Mouse (Mus musculus): ENCODE data around the gene Flt1. TPM values are rescaled to one million over a fixed set of nuclear protein-coding genes. Genes with fewer than 3 reads are reported as not detected.

Flt1 gene
- polyA plus RNA-seq, 1 experiment, result 2.9 TPM

DNA sequence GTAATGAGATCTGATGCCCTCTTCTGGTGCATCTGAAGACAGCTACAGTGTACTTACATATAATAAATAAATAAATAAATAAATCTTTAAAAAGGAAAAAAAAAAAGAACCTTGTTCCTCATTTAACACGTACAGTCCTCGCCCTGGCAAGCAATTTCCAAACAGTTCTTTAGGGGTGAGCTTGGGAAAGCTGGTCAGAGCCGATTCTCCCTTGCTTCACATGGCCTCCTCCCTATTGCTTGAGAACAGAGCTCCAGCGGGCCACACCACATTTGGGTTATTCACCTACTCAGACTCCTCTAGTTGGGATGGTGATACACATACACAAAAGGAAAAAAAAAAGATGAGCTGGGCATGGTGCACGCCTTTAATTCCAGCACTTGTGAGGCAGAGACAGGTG is 85.9 kb downstream of the Flt1 start:
- Histone ChIP-seq H3K4me1 (ENCODE audit: control insufficient read depth, insufficient read depth, insufficient read length) (no peaks in the 10 kb centered on the region), H3K36me3 (ENCODE audit: control insufficient read depth, insufficient read depth, low read length) (no peaks in the 10 kb centered on the region), H3K4me3 (ENCODE audit: extremely low read depth, insufficient read depth, insufficient read length) (no peak overlapping the region), H3K27me3 (ENCODE audit: control insufficient read depth, insufficient read depth, low read length) (no peaks in the 10 kb centered on the region), H3K27ac (ENCODE audit: insufficient read depth, low read length) (no peak overlapping the region)
- TF ChIP-seq CTCF (IDR thresholded peaks at IDR 0.05; ENCODE audit: extremely low read depth, insufficient read depth, insufficient read length, insufficient replicate concordance) (no peak), POLR2A (IDR thresholded peaks at IDR 0.05; ENCODE audit: low read depth, low read length) (no peak)
- 61% methylated on average over 5 of the region's 5 CpGs for WGBS
- no peak for DNase-seq (ENCODE audit: low read depth in 1 of 2, low spot score in 2 of 2)

DNA sequence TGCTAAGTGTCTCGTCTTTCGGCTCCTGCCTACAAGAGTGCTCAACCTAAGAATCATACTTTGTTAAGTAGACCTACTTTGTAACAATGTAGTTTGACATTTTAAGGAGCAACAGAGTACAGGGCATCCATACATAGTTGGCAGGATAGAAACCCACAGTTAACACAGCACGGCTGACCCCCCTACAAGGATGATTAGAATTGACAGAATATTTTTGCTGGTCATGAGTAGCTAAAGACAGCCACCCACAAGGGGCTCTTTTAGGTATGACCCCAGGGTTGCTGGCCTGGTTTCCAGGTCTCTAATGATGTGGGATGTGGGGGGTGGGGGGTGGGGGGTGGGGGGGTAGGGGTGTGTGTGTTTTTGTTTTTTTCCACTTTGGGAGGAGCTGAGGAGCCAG is 89.1 kb downstream of the Flt1 start:
- no peak for TF ChIP-seq CTCF (IDR thresholded peaks at IDR 0.05; ENCODE audit: extremely low read depth, insufficient read depth, insufficient read length, insufficient replicate concordance)
- no peak for TF ChIP-seq POLR2A (IDR thresholded peaks at IDR 0.05; ENCODE audit: low read depth, low read length)
- Histone ChIP-seq H3K27ac (ENCODE audit: insufficient read depth, low read length) (no peak overlapping the region), H3K4me3 (ENCODE audit: extremely low read depth, insufficient read depth, insufficient read length) (no peak overlapping the region), H3K4me1 (ENCODE audit: control insufficient read depth, insufficient read depth, insufficient read length) (no peaks in the 10 kb centered on the region), H3K27me3 (ENCODE audit: control insufficient read depth, insufficient read depth, low read length) (no peaks in the 10 kb centered on the region), H3K36me3 (ENCODE audit: control insufficient read depth, insufficient read depth, low read length) (no peaks in the 10 kb centered on the region)
- no peak for DNase-seq (ENCODE audit: low read depth in 1 of 2, low spot score in 2 of 2)
- WGBS, result 87% methylated on average over 3 of the region's 3 CpGs

DNA sequence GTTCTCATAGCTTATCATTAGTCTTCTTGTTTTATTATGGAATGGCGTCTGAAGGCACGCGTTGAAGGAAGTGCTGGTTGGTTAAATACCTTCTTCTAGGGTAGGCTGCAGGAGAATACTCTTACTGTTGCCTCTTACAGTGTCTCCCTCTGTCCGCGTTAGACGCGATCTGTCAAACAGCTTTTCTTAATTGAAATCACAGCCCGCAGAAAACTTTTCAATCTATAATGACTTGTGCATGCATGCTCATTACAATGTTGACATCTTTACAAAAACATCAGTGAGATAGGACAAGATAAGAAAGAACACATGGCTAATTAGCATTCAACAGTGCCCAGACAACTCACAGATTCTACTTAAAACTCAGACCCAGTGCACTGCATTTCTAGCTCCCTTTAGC is 89.9 kb downstream of the Flt1 start:
- no peak overlapping the region for H3K4me3 ChIP-seq (ENCODE audit: extremely low read depth, insufficient read depth, insufficient read length)
- DNase-seq (ENCODE audit: low read depth in 1 of 2, low spot score in 2 of 2), result no peak
- TF ChIP-seq CTCF (IDR thresholded peaks at IDR 0.05; ENCODE audit: extremely low read depth, insufficient read depth, insufficient read length, insufficient replicate concordance) (no peak), POLR2A (IDR thresholded peaks at IDR 0.05; ENCODE audit: low read depth, low read length) (no peak)
- H3K27ac ChIP-seq (ENCODE audit: insufficient read depth, low read length), result no peak overlapping the region
- no peaks in the 10 kb centered on the region for H3K27me3 ChIP-seq (ENCODE audit: control insufficient read depth, insufficient read depth, low read length)
- no peaks in the 10 kb centered on the region for H3K36me3 ChIP-seq (ENCODE audit: control insufficient read depth, insufficient read depth, low read length)
- no peaks in the 10 kb centered on the region for H3K4me1 ChIP-seq (ENCODE audit: control insufficient read depth, insufficient read depth, insufficient read length)
- 91% methylated on average over 8 of the region's 8 CpGs for WGBS

DNA sequence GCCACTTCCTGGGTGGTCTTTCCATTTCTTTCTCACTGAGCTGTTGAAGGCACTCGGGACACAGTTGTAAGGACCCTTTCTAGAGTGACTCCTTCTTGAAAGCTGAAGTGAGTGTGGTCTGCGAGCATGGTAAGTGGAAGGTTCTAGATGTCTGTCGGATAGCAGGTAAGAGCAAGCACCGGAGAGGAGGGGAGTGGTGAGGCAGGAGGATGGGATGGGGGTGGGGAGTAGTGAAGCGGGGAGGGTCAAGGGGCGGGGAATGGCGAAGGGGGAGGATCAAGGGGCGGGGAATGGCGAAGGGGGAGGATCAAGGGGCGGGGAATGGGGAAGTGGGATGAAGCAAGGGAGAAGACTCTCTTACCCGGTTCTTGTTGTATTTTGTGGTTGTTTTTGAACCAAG is 91.8 kb downstream of the Flt1 start:
- no peaks in the 10 kb centered on the region for H3K4me1 ChIP-seq (ENCODE audit: control insufficient read depth, insufficient read depth, insufficient read length)
- H3K27me3 ChIP-seq (ENCODE audit: control insufficient read depth, insufficient read depth, low read length), result no peaks in the 10 kb centered on the region
- no peak for DNase-seq (ENCODE audit: low read depth in 1 of 2, low spot score in 2 of 2)
- H3K27ac ChIP-seq (ENCODE audit: insufficient read depth, low read length), result no peak overlapping the region
- no peaks in the 10 kb centered on the region for H3K36me3 ChIP-seq (ENCODE audit: control insufficient read depth, insufficient read depth, low read length)
- H3K4me3 ChIP-seq (ENCODE audit: extremely low read depth, insufficient read depth, insufficient read length), result no peak overlapping the region
- no peak for TF ChIP-seq CTCF (IDR thresholded peaks at IDR 0.05; ENCODE audit: extremely low read depth, insufficient read depth, insufficient read length, insufficient replicate concordance)
- no peak for TF ChIP-seq POLR2A (IDR thresholded peaks at IDR 0.05; ENCODE audit: low read depth, low read length)
- WGBS, result 87% methylated on average over 11 of the region's 11 CpGs

DNA sequence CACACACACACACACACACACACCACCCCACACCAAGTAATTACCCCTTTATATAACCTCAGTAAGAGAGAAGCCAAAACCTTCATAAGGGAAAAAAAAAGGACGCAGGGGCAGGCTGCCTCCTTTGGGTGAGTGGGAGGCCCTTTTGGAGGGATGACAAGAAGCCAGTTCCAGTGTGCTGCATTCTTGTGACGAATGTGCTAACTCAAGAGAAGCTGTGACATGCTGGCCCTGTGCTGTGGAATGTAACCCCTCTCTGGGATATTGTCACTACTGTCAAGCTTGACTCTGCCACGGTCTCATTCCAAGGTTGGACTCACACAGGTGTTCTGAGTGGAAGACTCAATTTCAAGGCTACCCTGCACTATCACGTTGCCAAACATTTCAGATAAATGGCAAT is 93.1 kb downstream of the Flt1 start:
- no peak overlapping the region for H3K27ac ChIP-seq (ENCODE audit: insufficient read depth, low read length)
- no peak overlapping the region for H3K4me3 ChIP-seq (ENCODE audit: extremely low read depth, insufficient read depth, insufficient read length)
- no peaks in the 10 kb centered on the region for H3K4me1 ChIP-seq (ENCODE audit: control insufficient read depth, insufficient read depth, insufficient read length)
- H3K27me3 ChIP-seq (ENCODE audit: control insufficient read depth, insufficient read depth, low read length), result no peaks in the 10 kb centered on the region
- DNase-seq (ENCODE audit: low read depth in 1 of 2, low spot score in 2 of 2), result no peak
- TF ChIP-seq CTCF (IDR thresholded peaks at IDR 0.05; ENCODE audit: extremely low read depth, insufficient read depth, insufficient read length, insufficient replicate concordance) (no peak), POLR2A (IDR thresholded peaks at IDR 0.05; ENCODE audit: low read depth, low read length) (no peak)
- 79% methylated on average over 4 of the region's 4 CpGs for WGBS
- H3K36me3 ChIP-seq (ENCODE audit: control insufficient read depth, insufficient read depth, low read length), result no peaks in the 10 kb centered on the region

DNA sequence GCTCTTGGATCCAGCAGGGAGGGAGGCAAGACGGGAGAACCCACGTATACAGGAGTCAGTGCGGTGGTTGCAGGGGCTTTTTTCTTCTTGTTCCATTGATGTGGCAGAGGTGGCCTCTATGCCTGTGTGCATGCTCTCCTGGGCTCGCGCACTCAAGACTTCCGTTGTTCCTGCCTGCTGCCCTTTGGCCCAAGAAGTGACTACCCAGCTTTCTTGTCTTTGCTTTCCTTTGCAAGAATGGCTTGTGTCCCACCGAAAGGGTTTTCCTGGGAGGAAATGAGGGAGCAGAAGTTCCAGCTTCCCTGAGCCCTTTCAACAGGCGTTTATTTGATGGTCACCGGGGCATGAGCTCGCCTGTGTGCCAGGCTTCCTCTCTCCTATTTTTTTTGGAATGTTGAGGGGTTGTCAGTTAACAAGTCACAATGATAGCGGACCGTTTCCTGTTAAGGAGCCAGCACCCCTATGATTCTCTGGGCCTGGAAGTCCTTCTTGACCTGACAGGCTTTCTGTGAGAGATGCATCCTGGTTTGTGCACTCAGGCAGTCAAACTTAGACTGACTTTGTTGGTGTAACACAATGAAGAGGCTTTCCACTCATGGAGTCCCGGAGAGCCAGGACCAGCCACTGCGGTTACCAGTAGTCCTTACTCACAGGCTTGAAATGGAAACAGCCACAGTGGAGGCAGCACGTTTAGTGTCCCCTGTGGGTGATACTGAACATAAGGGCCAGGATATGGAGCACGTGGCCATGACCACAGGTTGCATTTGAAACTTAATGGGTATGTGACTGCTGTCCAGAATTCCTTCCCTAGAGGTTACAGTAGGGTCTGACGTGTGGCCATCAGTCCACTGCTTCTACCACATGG is 95.2 kb downstream of the Flt1 start:
- Histone ChIP-seq H3K27ac (ENCODE audit: insufficient read depth, low read length) (no peak overlapping the region), H3K4me1 (ENCODE audit: control insufficient read depth, insufficient read depth, insufficient read length) (no peaks in the 10 kb centered on the region), H3K27me3 (ENCODE audit: control insufficient read depth, insufficient read depth, low read length) (no peaks in the 10 kb centered on the region), H3K36me3 (ENCODE audit: control insufficient read depth, insufficient read depth, low read length) (no peaks in the 10 kb centered on the region), H3K4me3 (ENCODE audit: extremely low read depth, insufficient read depth, insufficient read length) (no peak overlapping the region)
- WGBS, result 77% methylated on average over 17 of the region's 17 CpGs
- no peak for DNase-seq (ENCODE audit: low read depth in 1 of 2, low spot score in 2 of 2)
- TF ChIP-seq CTCF (IDR thresholded peaks at IDR 0.05; ENCODE audit: extremely low read depth, insufficient read depth, insufficient read length, insufficient replicate concordance) (no peak), POLR2A (IDR thresholded peaks at IDR 0.05; ENCODE audit: low read depth, low read length) (no peak)

DNA sequence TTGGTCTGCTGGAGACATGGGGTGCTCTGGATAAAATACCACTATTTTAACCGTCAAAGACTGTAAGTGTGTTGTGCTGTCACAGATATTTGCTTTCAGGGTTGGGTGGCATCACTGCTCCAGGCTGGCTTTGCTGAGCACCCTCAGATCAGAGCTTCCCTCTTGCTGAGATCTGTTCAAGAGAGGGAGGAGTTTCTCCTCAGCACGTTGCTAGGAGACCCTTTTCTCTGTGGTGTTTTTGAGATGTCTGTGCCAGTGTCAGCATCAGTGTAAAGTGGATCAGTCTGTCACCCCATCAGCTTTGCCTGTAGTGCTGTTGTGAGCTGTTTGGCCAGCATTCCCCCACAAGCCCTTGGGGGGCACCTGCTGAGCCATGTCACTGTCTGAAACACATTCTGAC is 98.9 kb downstream of the Flt1 start:
- H3K4me3 ChIP-seq (ENCODE audit: extremely low read depth, insufficient read depth, insufficient read length), result no peak overlapping the region
- H3K36me3 ChIP-seq (ENCODE audit: control insufficient read depth, insufficient read depth, low read length), result no peaks in the 10 kb centered on the region
- 74% methylated on average over 2 of the region's 2 CpGs for WGBS
- DNase-seq (ENCODE audit: low read depth in 1 of 2, low spot score in 2 of 2), result no peak
- no peaks in the 10 kb centered on the region for H3K27me3 ChIP-seq (ENCODE audit: control insufficient read depth, insufficient read depth, low read length)
- H3K4me1 ChIP-seq (ENCODE audit: control insufficient read depth, insufficient read depth, insufficient read length), result no peaks in the 10 kb centered on the region
- TF ChIP-seq POLR2A (IDR thresholded peaks at IDR 0.05; ENCODE audit: low read depth, low read length) (no peak), CTCF (IDR thresholded peaks at IDR 0.05; ENCODE audit: extremely low read depth, insufficient read depth, insufficient read length, insufficient replicate concordance) (no peak)
- H3K27ac ChIP-seq (ENCODE audit: insufficient read depth, low read length), result no peak overlapping the region
